Mouse (Mus musculus) neutrophil, adult 5-6 weeks (primary cell): Measurements from ENCODE around the gene Tmem119. TPM values are rescaled to one million over a fixed set of nuclear protein-coding genes. Genes with fewer than 3 reads are reported as not detected.
A peak's percentile ranks its signal among the peaks of the same experiment; 100 is the strongest.

Experiments used
- ATAC-seq: fragments of 151-379, 151-347 bp; 2 replicates; pipeline ENCODE4 v1.8.0; 2017; ENCODE audit warnings: mild to moderate bottlenecking, moderate TSS enrichment; ENCODE audit not compliant: insufficient number of reproducible peaks, poor library complexity, low FRiP score, severe bottlenecking; ENCODE audit errors: extremely low read depth
- total RNA-seq: library from RNA; stranded (forward); fragments of 200-1000 nt; gene quantifications from 2 replicates; pipeline ENCODE4 v1.2.3, GENCODE M21; 2017

Tmem119 gene
- total RNA-seq, 1 experiment from 2014 or later = 0.23 TPM

DNA sequence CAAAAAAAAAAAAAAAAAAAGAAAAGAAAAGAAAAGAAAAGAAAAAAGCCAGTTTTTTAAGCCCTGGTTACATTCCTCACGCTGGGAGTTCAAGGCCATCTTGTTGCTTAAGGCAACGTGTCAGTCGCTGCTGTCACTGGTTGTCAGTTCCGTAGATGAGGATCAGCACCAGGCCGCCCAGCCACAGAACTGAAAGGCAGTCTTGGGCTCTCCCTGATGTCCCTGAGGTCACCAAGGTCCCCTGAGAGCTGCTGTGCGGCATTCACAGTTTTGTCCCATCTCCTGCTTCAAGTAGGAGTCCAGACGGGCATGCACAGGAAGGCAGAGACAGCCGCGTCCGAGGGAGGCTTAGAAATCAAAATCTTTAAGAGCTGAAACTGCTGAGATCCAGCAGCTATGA is 24.7 kb downstream of the Tmem119 start:
- no peak for ATAC-seq

GRCm38 (mm10) chr5:113773664-113774063 is 26.7 kb downstream of the Tmem119 start:
- peak; percentile 59 for ATAC-seq

GRCm38 (mm10) chr5:113772905-113773519 is 27.3 kb downstream of the Tmem119 start:
- ATAC-seq = no peak

DNA sequence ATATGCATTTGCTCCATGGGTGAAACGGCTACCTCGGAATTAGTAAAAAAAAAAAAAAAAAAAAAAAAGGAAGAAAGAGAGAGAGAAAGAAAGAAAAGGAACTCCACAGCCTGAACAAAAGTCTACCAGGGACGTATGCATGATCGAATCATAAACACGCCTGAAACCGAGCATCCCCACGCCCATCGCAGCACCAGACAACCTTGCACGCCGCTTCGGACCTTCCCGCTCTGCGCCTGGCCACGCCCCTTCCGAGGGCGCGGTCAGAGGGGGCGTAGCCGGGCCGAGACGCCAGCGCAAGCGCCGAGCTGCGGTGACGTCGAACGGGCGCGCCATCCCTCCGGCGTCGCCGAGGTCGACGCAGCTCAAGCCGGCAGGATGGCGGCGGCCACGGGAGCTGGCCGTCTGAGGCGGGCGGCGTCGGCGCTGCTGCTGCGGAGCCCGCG is 27.8 kb downstream of the Tmem119 start, which contains the start of the genes Sart3 and Iscu:
TSS of gene Sart3 (minus strand) at position 61 of the 446 bp plus-strand sequence.
TSS of gene Iscu (plus strand) at position 299 of the 446 bp plus-strand sequence.
- ATAC-seq = peak; percentile 60

DNA sequence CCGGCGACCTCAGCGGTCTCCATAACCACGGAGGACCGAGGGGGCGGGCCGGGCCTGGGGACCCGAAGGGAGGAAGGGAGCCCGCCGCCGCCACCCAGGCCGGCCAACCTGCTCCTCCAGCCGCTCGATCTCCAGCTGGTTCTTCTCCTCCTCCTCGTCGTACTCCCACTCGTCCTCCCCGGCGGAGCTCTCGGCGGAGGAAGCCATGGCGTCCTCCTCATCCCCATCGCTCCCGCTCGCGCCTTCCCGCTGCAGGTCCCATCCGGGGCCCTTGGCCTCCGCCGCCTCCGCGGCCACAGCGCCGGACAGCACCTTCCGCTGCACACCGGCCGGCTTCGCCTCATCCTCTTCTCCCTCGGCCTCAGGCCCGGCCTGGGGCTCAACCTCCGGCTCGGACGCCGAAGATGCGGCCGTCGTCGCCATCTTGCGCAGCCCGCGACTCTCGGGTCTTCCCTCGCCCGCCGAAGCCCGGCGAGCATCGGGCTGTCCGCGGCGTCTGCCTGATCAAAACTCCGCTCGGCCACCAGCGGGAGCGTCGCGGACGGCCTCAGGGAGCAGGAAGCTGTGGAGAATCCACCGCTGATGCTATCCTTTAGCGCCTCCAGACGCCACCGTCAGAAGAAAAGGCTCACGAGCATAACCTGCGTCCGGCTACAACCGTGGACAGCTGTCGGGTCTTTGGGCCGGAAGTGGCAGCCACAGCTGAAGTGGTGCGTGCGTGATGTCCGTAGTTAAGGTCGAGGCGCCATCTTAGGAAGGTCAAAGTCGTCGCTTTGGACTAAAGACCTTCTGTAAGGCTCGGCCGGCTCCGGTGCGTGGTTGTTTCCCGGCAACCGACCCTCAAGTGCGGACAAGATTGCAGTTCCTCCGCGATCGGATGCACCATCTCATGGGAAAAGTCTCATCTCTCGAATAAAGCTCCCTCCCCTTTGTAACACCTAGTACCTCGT is 28.8 kb downstream of the Tmem119 start:
- ATAC-seq = peak; percentile 67

- ATAC-seq = no peak
Observed at GRCm38 (mm10) chr5:113768806-113769205, 31.5 kb downstream of the Tmem119 start.

- ATAC-seq = no peak; the same call in 1 of the 2 replicates
Observed at GRCm38 (mm10) chr5:113765641-113766526, 34.4 kb downstream of the Tmem119 start.

DNA sequence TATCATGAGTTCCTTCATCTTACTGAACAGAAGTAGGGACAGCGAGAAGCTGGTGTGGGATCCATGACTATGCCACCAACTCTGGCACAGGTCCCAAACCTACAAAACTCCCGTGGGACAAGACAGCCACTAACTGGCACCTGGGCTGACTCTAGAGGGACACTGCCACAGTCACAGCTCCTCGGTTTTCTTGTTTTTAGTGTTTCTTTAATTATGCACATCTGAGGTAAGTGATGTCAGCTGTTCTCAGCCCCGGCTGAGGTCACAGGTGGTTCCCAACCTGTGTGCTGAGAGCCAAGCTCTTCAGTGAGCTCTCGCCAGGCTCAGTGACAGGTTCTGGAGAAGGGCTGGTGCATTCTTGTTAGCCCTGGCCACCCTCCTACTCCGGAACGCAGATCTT is 35.9 kb downstream of the Tmem119 start:
- no peak for ATAC-seq

DNA sequence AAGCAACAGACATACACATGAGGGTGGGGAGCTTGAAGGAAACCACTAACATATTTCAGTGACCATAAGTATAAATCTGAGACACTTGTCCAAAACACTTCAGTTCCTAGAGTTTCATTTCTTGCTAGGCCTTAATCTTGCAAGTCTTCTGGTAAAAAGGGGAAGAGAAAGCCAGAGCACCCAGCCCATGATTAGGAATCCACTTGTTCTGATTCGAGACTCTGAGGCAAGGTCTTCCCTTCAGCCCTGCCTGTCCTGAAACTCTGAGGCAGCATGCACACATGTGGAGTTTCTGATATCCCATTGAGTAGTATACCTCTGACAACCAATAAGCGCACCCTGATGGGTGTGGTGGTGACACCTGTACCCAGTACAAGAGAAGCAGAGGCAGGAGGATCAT is 38.7 kb downstream of the Tmem119 start:
- no peak for ATAC-seq

DNA sequence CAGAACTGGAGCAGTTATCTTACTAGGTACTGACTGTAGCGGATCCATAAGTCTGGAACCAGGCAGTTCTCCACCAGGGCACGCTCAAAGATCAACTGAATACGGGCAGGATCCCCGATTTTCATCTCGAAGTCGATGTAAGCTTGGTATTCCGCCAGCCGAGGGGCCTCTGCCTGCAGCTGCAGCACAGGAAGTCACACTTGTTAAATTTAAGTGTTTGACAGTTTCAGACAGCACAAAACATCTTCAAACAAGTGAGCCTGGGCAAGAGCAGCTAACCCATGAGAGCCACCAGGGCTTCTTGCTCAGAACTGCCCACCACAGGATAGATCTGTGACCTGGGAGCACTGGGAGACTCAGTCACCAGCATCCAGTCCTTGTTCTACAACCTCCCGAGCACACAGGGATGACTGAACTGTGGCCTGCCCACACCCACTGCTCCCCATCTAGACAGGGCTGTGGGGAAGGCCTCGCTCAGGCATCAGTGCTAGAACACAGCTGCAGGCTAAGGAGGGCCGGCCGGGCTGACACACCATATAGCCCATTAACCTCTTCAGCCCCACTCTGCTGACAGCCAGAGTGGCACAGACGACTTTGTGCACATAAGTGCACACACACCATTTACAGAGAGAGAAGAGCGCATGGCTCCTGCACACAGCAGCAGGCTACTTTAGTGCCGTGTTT is 44.8 kb downstream of the Tmem119 start:
- no peak for ATAC-seq

DNA sequence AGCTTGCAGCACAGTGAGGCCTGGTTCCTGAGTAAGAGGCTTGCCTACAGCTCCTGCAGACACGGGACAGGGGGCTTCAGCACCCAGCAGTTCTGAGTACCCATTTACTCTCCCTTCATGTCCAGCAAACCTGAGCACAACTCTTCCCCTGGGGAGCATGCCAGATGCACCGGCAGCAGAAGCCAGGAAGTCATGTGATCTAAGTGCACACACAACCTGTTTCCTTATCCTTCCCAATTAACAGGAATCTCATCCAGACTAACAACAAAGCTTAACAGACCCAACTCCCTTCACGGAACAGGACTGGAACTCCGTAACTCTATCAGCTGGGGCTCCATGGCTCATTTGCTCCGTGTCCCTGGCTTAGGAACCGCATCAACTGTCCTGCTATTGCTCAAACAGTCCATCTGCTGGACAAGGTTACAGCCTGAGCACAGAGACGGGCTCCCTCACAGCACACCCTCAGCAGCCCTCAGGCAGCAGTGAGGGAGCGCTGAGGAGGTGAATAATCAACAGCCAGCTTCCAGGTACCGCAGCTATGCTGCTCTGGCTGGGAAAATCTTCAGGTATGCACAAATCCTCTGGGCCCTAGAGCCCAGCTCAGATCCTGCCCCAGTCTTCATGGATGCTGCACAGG is 48.7 kb downstream of the Tmem119 start:
- no peak for ATAC-seq

- ATAC-seq = no peak
Observed at GRCm38 (mm10) chr5:113748556-113749331, 51.6 kb downstream of the Tmem119 start.

GRCm38 (mm10) chr5:113747629-113748028 is 52.7 kb downstream of the Tmem119 start:
- no peak for ATAC-seq

Other genes starting within 250 kb of the Tmem119 start
- gene Cmklr1, start 150.1 kb downstream of the Tmem119 start, total RNA-seq = 0.49 and 0.58 TPM in 2 replicates
- gene 1700069L16Rik, start 75.7 kb downstream of the Tmem119 start, total RNA-seq = not detected in 2 replicates
- 3.6 and 3.8 TPM in 2 replicates for gene Ficd, start 64.7 kb downstream of the Tmem119 start, total RNA-seq
- 46.8 and 50.5 TPM in 2 replicates for gene Sart3, start 28.0 kb downstream of the Tmem119 start, total RNA-seq
- gene Iscu, start 27.8 kb downstream of the Tmem119 start, total RNA-seq = 162 and 184 TPM in 2 replicates
- gene Selplg, start 32.1 kb upstream of the Tmem119 start, total RNA-seq = 568 and 590 TPM in 2 replicates
- gene Coro1c, start 108.2 kb upstream of the Tmem119 start, total RNA-seq = 76.9 and 78.5 TPM in 2 replicates
- 19.5 and 20.4 TPM in 2 replicates for gene Ssh1, start 193.4 kb upstream of the Tmem119 start, total RNA-seq
- not detected in 2 replicates for gene Dao, start 203.2 kb upstream of the Tmem119 start, total RNA-seq